Mouse (Mus musculus): ENCODE measurements at regions not wholly inside any gene's neighbourhood (a gene's known extent, or its start where the extent isn't known, plus 50 kb on each side); places are given as distances from the start of the nearest gene placed in this dataset.

DNA sequence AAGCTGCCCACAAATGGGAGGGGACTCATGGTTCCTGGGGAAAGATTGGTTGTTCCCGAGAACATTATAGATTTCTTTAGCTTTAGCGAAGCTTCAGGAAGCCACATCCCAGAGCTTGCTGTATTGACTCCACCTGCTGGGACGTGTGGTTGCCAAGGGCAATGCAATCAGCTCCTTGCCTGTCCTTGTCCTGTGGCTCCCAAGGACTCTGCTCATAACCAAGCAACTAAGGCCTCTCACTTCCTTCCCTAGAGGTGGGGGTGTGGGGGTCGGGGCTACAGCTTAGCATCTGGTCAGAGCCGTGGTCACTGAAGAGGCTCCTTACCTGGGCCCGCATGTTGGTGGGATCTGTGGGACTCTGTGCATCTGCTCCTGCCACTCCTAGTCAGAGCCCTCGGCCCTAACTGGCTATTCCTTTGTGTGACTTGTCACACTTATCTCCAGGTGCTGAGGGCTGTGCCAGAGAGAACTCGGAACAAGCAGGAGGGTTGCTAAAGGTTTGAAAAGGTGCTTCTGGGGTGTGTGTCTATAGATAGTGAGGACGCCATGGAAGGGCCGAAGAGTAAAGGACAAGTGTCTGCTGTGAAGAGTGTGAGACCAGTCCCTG is 270.9 kb upstream of the N4bp1 start:
- no peaks in the 10 kb centered on the region for H3K79me2 ChIP-seq (ENCODE audit: control insufficient read depth, insufficient read depth, low read length)
- no peak for TF ChIP-seq POLR2A (IDR thresholded peaks at IDR 0.05; ENCODE audit: extremely low read depth, insufficient read depth, low read length)
- no peak for TF ChIP-seq CTCF (IDR thresholded peaks at IDR 0.05; ENCODE audit: low read depth, low read length)
- no peak overlapping the region for H3K4me3 ChIP-seq (ENCODE audit: insufficient read depth, low read depth, low read length)
- no peaks in the 10 kb centered on the region for H3K36me3 ChIP-seq (ENCODE audit: control insufficient read depth, insufficient read depth, low read length)
- no peak overlapping the region for H3K27ac ChIP-seq (replicated peaks; ENCODE audit: insufficient read depth, low read depth, low read length)
- 0 out of 2 replicates have a peak, but pooled peaks cover 2% of the 10 kb centered on the region for H3K27me3 ChIP-seq (ENCODE audit: control insufficient read depth, insufficient read depth, low read length)
- no peak for DNase-seq (ENCODE audit: extremely low read depth, low read depth, low spot score)
- H3K4me1 ChIP-seq (ENCODE audit: control insufficient read depth, insufficient read depth, low read length) = no peaks in the 10 kb centered on the region
- WGBS = 41% methylated on average over 10 of the region's 10 CpGs
- no peak overlapping the region for H3K9ac ChIP-seq (ENCODE audit: low read depth, low read length)

- Histone ChIP-seq H3K27ac (replicated peaks; ENCODE audit: insufficient read depth, low read depth, low read length) (no peak overlapping the region), H3K36me3 (ENCODE audit: control insufficient read depth, insufficient read depth, low read length) (no peaks in the 10 kb centered on the region), H3K27me3 (ENCODE audit: control insufficient read depth, insufficient read depth, low read length) (0 out of 2 replicates have a peak, but pooled peaks cover 2% of the 10 kb centered on the region), H3K4me1 (ENCODE audit: control insufficient read depth, insufficient read depth, low read length) (no peaks in the 10 kb centered on the region), H3K4me3 (ENCODE audit: insufficient read depth, low read depth, low read length) (no peak overlapping the region), H3K79me2 (ENCODE audit: control insufficient read depth, insufficient read depth, low read length) (no peaks in the 10 kb centered on the region), H3K9ac (ENCODE audit: low read depth, low read length) (no peak overlapping the region)
- 59% methylated on average over 8 of the region's 8 CpGs for WGBS
- no peak for DNase-seq (ENCODE audit: extremely low read depth, low read depth, low spot score)
- TF ChIP-seq POLR2A (IDR thresholded peaks at IDR 0.05; ENCODE audit: extremely low read depth, insufficient read depth, low read length) (no peak), CTCF (IDR thresholded peaks at IDR 0.05; ENCODE audit: low read depth, low read length) (no peak)
These were observed 267.2 kb upstream of the N4bp1 start for GRCm38 (mm10) chr8:87152068-87152915.

DNA sequence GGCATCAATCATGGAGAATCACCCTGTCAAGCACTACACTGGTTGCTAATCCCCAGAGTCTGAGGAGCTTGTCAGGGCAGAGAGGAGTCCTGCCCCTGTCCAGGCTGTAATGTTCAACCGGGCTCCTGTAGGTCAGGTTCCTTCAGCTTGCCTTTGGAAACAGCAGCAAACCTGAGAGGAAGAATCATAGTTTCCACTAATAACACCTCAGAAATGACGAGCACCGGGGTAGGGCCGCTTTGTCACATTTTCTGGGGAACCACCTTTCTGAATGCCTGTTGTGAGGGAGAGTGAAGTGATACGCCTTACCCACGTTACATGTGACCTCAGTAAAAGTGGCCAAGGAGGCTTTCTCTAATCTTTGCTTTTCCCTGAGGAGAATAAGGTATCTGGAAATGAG is 263.8 kb upstream of the N4bp1 start:
- DNase-seq (ENCODE audit: extremely low read depth, low read depth, low spot score) = no peak
- 86% methylated on average over 6 of the region's 6 CpGs for WGBS
- Histone ChIP-seq H3K9ac (ENCODE audit: low read depth, low read length) (no peak overlapping the region), H3K27me3 (ENCODE audit: control insufficient read depth, insufficient read depth, low read length) (no peaks in the 10 kb centered on the region), H3K4me1 (ENCODE audit: control insufficient read depth, insufficient read depth, low read length) (no peaks in the 10 kb centered on the region), H3K36me3 (ENCODE audit: control insufficient read depth, insufficient read depth, low read length) (no peaks in the 10 kb centered on the region), H3K4me3 (ENCODE audit: insufficient read depth, low read depth, low read length) (no peak overlapping the region), H3K79me2 (ENCODE audit: control insufficient read depth, insufficient read depth, low read length) (no peaks in the 10 kb centered on the region), H3K27ac (replicated peaks; ENCODE audit: insufficient read depth, low read depth, low read length) (no peak overlapping the region)
- TF ChIP-seq CTCF (IDR thresholded peaks at IDR 0.05; ENCODE audit: low read depth, low read length) (no peak), POLR2A (IDR thresholded peaks at IDR 0.05; ENCODE audit: extremely low read depth, insufficient read depth, low read length) (no peak)

DNA sequence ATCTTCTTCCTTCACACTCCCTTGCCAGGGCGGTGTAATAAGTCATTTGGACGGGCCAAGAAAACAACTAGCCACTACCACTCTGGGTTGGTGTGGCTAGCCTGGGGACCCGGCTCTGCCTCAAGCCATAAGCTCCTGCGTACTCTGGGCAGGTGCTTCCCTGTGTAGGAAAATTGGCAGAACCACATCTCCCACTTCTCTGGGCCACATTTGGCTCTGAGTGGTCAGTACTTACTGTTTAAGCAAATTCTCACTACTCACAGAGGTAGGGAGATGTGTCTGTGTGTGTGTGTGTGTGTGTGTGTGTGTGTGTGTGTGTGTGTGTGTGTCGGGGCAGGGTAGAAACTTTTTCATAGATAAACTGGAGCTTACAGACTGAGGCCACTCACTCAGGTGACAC is 262.6 kb upstream of the N4bp1 start:
- TF ChIP-seq CTCF (IDR thresholded peaks at IDR 0.05; ENCODE audit: low read depth, low read length) (no peak), POLR2A (IDR thresholded peaks at IDR 0.05; ENCODE audit: extremely low read depth, insufficient read depth, low read length) (no peak)
- WGBS = 80% methylated on average over 5 of the region's 5 CpGs
- Histone ChIP-seq H3K36me3 (ENCODE audit: control insufficient read depth, insufficient read depth, low read length) (no peaks in the 10 kb centered on the region), H3K27ac (replicated peaks; ENCODE audit: insufficient read depth, low read depth, low read length) (no peak overlapping the region), H3K27me3 (ENCODE audit: control insufficient read depth, insufficient read depth, low read length) (no peaks in the 10 kb centered on the region), H3K4me3 (ENCODE audit: insufficient read depth, low read depth, low read length) (no peak overlapping the region), H3K4me1 (ENCODE audit: control insufficient read depth, insufficient read depth, low read length) (no peaks in the 10 kb centered on the region), H3K9ac (ENCODE audit: low read depth, low read length) (no peak overlapping the region), H3K79me2 (ENCODE audit: control insufficient read depth, insufficient read depth, low read length) (no peaks in the 10 kb centered on the region)
- DNase-seq (ENCODE audit: extremely low read depth, low read depth, low spot score) = no peak

DNA sequence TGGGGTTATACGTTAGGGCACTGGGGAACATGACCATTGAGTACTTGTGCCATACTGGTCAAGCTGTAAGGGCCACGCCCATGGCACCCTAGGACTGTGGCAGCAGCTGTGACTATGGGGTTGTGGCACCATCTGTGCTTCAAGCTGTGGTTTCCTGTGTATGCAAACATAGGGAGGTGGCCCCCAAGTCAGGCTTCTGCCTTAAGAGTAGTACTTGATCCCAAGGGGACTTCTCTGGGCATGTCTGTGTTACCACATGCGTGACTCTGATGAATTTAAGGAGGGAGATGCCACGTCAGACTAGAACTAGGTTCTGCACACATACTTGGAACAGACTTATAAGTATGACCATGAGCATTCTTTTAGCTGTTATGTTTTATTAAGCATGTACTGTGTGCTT is 252.4 kb upstream of the N4bp1 start:
- no peak overlapping the region for H3K4me3 ChIP-seq (ENCODE audit: insufficient read depth, low read depth, low read length)
- H3K9ac ChIP-seq (ENCODE audit: low read depth, low read length) = no peak overlapping the region
- H3K36me3 ChIP-seq (ENCODE audit: control insufficient read depth, insufficient read depth, low read length) = no peaks in the 10 kb centered on the region
- H3K79me2 ChIP-seq (ENCODE audit: control insufficient read depth, insufficient read depth, low read length) = no peaks in the 10 kb centered on the region
- no peak for DNase-seq (ENCODE audit: extremely low read depth, low read depth, low spot score)
- H3K27me3 ChIP-seq (ENCODE audit: control insufficient read depth, insufficient read depth, low read length) = no peaks in the 10 kb centered on the region
- H3K4me1 ChIP-seq (ENCODE audit: control insufficient read depth, insufficient read depth, low read length) = no peaks in the 10 kb centered on the region
- H3K27ac ChIP-seq (replicated peaks; ENCODE audit: insufficient read depth, low read depth, low read length) = no peak overlapping the region
- 86% methylated on average over 4 of the region's 4 CpGs for WGBS
- TF ChIP-seq CTCF (IDR thresholded peaks at IDR 0.05; ENCODE audit: low read depth, low read length) = no peak

DNA sequence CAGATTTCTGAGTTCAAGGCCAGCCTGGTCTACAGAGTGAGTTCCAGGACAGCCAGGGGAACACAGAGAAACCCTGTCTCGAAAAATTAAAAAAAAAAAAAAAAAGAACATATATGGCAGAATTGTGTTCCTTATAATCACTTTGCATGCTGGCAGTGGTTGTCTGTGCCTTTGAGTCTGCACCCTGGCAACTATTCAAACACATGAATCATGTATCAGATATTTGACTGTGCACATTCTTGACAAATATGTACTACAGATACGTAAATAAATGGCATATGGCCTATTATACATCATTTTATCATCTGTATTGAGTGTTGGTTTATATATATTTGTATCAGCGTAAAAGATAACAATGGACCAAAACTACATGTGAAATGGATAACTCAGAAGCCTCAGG is 246.7 kb upstream of the N4bp1 start:
- WGBS = 76% methylated on average over 3 of the region's 3 CpGs
- H3K9ac ChIP-seq (ENCODE audit: low read depth, low read length) = no peak overlapping the region
- H3K79me2 ChIP-seq (ENCODE audit: control insufficient read depth, insufficient read depth, low read length) = no peaks in the 10 kb centered on the region
- H3K27ac ChIP-seq (replicated peaks; ENCODE audit: insufficient read depth, low read depth, low read length) = no peak overlapping the region
- no peak for TF ChIP-seq POLR2A (IDR thresholded peaks at IDR 0.05; ENCODE audit: extremely low read depth, insufficient read depth, low read length)
- no peak for TF ChIP-seq CTCF (IDR thresholded peaks at IDR 0.05; ENCODE audit: low read depth, low read length)
- H3K36me3 ChIP-seq (ENCODE audit: control insufficient read depth, insufficient read depth, low read length) = no peaks in the 10 kb centered on the region
- no peak overlapping the region for H3K4me3 ChIP-seq (ENCODE audit: insufficient read depth, low read depth, low read length)
- no peaks in the 10 kb centered on the region for H3K27me3 ChIP-seq (ENCODE audit: control insufficient read depth, insufficient read depth, low read length)
- no peak for DNase-seq (ENCODE audit: extremely low read depth, low read depth, low spot score)
- no peaks in the 10 kb centered on the region for H3K4me1 ChIP-seq (ENCODE audit: control insufficient read depth, insufficient read depth, low read length)
